Mouse (Mus musculus): ENCODE data around the gene Htr1d.

- no peak for TF ChIP-seq ZNF384 (IDR thresholded peaks at IDR 0.05; ENCODE audit: low read depth, low read length)
- 0 out of 2 replicates have a peak, but pooled peaks have one; percentile 46 for TF ChIP-seq HCFC1 (IDR thresholded peaks at IDR 0.05; ENCODE audit: borderline replicate concordance, insufficient read depth, low read length)
- no peak for TF ChIP-seq ZC3H11A (IDR thresholded peaks at IDR 0.05; ENCODE audit: borderline replicate concordance, low read depth, low read length)
- no peak for TF ChIP-seq CHD2 (IDR thresholded peaks at IDR 0.05; ENCODE audit: low read depth, low read length)
- TF ChIP-seq MAFK (IDR thresholded peaks at IDR 0.05; ENCODE audit: insufficient read depth, low read depth, low read length): no peak
Measured at GRCm38 (mm10) chr4:136462086-136462838, 38.9 kb downstream of the Htr1d start, which contains the start of gene 6030445D17Rik.
